9 mouse cellular contexts compared by ENCODE assay signal in genomic region chr7:15962311-15963288, GRCm38 (mm10). TPM values are rescaled to one million over a fixed set of nuclear protein-coding genes. Genes with fewer than 3 reads are reported as not detected.
DNase-seq lines count a peak whose midpoint lies in the region; ATAC-seq and TF ChIP-seq lines count a peak whose summit lies in the region.
"Had no signal": no experiment of that assay in that cellular context is flagged by ENCODE, and none has a peak within 500 bp of the region (broad histone marks: within the 10 kb centered on the region; RNA-seq: fewer than 3 reads in every experiment).

No protein-coding gene starts in this region.

- TF ChIP-seq POLR2A in heart, adult 2 months (IDR thresholded peaks at IDR 0.05; ENCODE audit: insufficient read depth, low read depth, low read length) = peak; percentile 54
- TF ChIP-seq POLR2A in kidney, adult 2 months (IDR thresholded peaks at IDR 0.05; ENCODE audit: low read depth, low read length) = no peak

- ATAC-seq in forebrain, embryonic 11.5 days (replicated peaks; ENCODE audit: low FRiP score) = no peak
- ATAC-seq in liver, embryonic 16.5 days (ENCODE audit: low read depth) = 0 out of 2 replicates have a peak, but pooled peaks have one; percentile 20
- ATAC-seq in monocyte, adult 5-6 weeks (replicated peaks; ENCODE audit: insufficient number of reproducible peaks, low FRiP score, low TSS enrichment, poor library complexity, severe bottlenecking) = no peak

- H3K9me3 ChIP-seq in forebrain, embryonic 10.5 days = no peaks in the 10 kb centered on the region
- no peaks in the 10 kb centered on the region for H3K9me3 ChIP-seq in forebrain, embryonic 11.5 days (ENCODE audit: control insufficient read depth, low read length)
- H3K9me3 ChIP-seq in liver, embryonic 16.5 days (replicated peaks; ENCODE audit: control insufficient read depth, low read length) = no peaks in the 10 kb centered on the region

- intact Hi-C loops in heart, adult 2 months (cut with DNase I) = loop anchor here (1.0 kb wide), 2 partner anchors 14 to 29 kb away; no protein-coding TSS in a partner anchor

- peak overlapping the region; percentile 12; the same call in 1 of the 2 replicates for H3K4me3 ChIP-seq in forebrain, embryonic 10.5 days
- no peak overlapping the region for H3K4me3 ChIP-seq in forebrain, embryonic 11.5 days (ENCODE audit: low read depth, low read length)
- peak overlapping the region; percentile 58 for H3K4me3 ChIP-seq in heart, adult 2 months
- no peak overlapping the region for H3K4me3 ChIP-seq in kidney, adult 2 months (ENCODE audit: insufficient read depth, low read depth, low read length)
- no peak overlapping the region for H3K4me3 ChIP-seq in liver, embryonic 16.5 days (ENCODE audit: low read depth, low read length)
- H3K4me3 ChIP-seq: erythroblast, embryonic 14.5 days had no signal

- H3K4me2 ChIP-seq in forebrain, embryonic 11.5 days (ENCODE audit: low read depth, low read length, severe bottlenecking) = no peak overlapping the region
- H3K4me2 ChIP-seq in liver, embryonic 16.5 days (ENCODE audit: low read depth, low read length) = no peak overlapping the region

- WGBS in forebrain, embryonic 10.5 days = 38% methylated on average over 12 of the region's 12 CpGs
- WGBS in forebrain, embryonic 11.5 days = 37% methylated on average over 12 of the region's 12 CpGs
- WGBS in heart, adult 2 months = 6% methylated on average over 12 of the region's 12 CpGs
- WGBS in kidney, adult 2 months = 30% methylated on average over 12 of the region's 12 CpGs
- WGBS in liver, embryonic 16.5 days (ENCODE audit: insufficient replicate concordance) = 58% methylated on average over 12 of the region's 12 CpGs

- no peak for DNase-seq in forebrain, embryonic 10.5 days (ENCODE audit: extremely low spot score, low spot score)
- DNase-seq in forebrain, embryonic 11.5 days (ENCODE audit: low spot score) = no peak
- DNase-seq in brain, adult 2 months (ENCODE audit: low read depth, low spot score) = peak; percentile 46
- peak; percentile 92 to 93 for DNase-seq in heart, adult 2 months
- peak; percentile 93 for DNase-seq in kidney, adult 2 months
- DNase-seq in retina, adult 2 months (ENCODE audit: low read depth, low spot score) = peak; percentile 23

- H3K27me3 ChIP-seq in forebrain, embryonic 10.5 days (ENCODE audit: poor library complexity, severe bottlenecking) = peaks cover 7% of the 10 kb centered on the region; the same call in 1 of the 2 replicates
- no peaks in the 10 kb centered on the region for H3K27me3 ChIP-seq in forebrain, embryonic 11.5 days (ENCODE audit: control insufficient read depth, insufficient read depth, low read length)
- no peaks in the 10 kb centered on the region for H3K27me3 ChIP-seq in heart, adult 2 months (ENCODE audit: control insufficient read depth, insufficient read depth, low read length)
- no peaks in the 10 kb centered on the region for H3K27me3 ChIP-seq in kidney, adult 2 months (replicated peaks; ENCODE audit: control insufficient read depth, insufficient read depth, low read length)
- 0 out of 2 replicates have a peak, but pooled peaks cover 3% of the 10 kb centered on the region for H3K27me3 ChIP-seq in liver, embryonic 16.5 days (ENCODE audit: control insufficient read depth, insufficient read depth, low read depth, low read length)

- peaks cover 34% of the 10 kb centered on the region for H3K4me1 ChIP-seq in forebrain, embryonic 10.5 days
- no peaks in the 10 kb centered on the region for H3K4me1 ChIP-seq in forebrain, embryonic 11.5 days (replicated peaks; ENCODE audit: control insufficient read depth, insufficient read depth, low read length)
- H3K4me1 ChIP-seq in heart, adult 2 months (ENCODE audit: control insufficient read depth, insufficient read depth, low read length) = peaks cover 22% of the 10 kb centered on the region
- peaks cover 14% of the 10 kb centered on the region for H3K4me1 ChIP-seq in kidney, adult 2 months (ENCODE audit: control insufficient read depth, insufficient read depth, low read length)
- peaks cover 9% of the 10 kb centered on the region for H3K4me1 ChIP-seq in liver, embryonic 16.5 days (ENCODE audit: control insufficient read depth, low read depth, low read length)

- peak overlapping the region; percentile 70 for H3K27ac ChIP-seq in forebrain, embryonic 10.5 days
- H3K27ac ChIP-seq in forebrain, embryonic 11.5 days (ENCODE audit: low read depth, low read length) = no peak overlapping the region
- H3K27ac ChIP-seq in heart, adult 2 months = peak overlapping the region; percentile 97
- peak overlapping the region; percentile 70 for H3K27ac ChIP-seq in kidney, adult 2 months (ENCODE audit: insufficient read depth, low read depth, low read length)
- H3K27ac ChIP-seq in liver, embryonic 16.5 days (ENCODE audit: low read length) = 0 out of 2 replicates have a peak overlapping the region, but pooled peaks have one; percentile 12

- no peak overlapping the region for H3K9ac ChIP-seq in forebrain, embryonic 11.5 days (ENCODE audit: low read length)
- peak overlapping the region; percentile 7 for H3K9ac ChIP-seq in heart, adult 2 months (ENCODE audit: low read depth, low read length)
- H3K9ac ChIP-seq in liver, embryonic 16.5 days (ENCODE audit: low read depth, low read length) = no peak overlapping the region

- no peak for TF ChIP-seq CTCF in heart, adult 2 months (IDR thresholded peaks at IDR 0.05)
- no peak for TF ChIP-seq CTCF in kidney, adult 2 months (conservative IDR thresholded peaks at IDR 0.05; ENCODE audit: insufficient read depth, insufficient read length, low read depth, low read length)

- H3K79me2 ChIP-seq in heart, adult 2 months (replicated peaks; ENCODE audit: control insufficient read depth, insufficient read depth, low read length) = no peaks in the 10 kb centered on the region

- peaks cover under 1% of the 10 kb centered on the region for H3K36me3 ChIP-seq in forebrain, embryonic 10.5 days (replicated peaks)
- H3K36me3 ChIP-seq in forebrain, embryonic 11.5 days (ENCODE audit: control insufficient read depth, insufficient read depth, low read length) = no peaks in the 10 kb centered on the region
- H3K36me3 ChIP-seq in heart, adult 2 months (ENCODE audit: control insufficient read depth, insufficient read depth, low read length) = peaks cover 22% of the 10 kb centered on the region
- no peaks in the 10 kb centered on the region for H3K36me3 ChIP-seq in kidney, adult 2 months (ENCODE audit: control insufficient read depth, insufficient read depth, low read length)
- no peaks in the 10 kb centered on the region for H3K36me3 ChIP-seq in liver, embryonic 16.5 days (ENCODE audit: control insufficient read depth, insufficient read depth)

- TF ChIP-seq EP300 in heart, adult 2 months (IDR thresholded peaks at IDR 0.05; ENCODE audit: insufficient read depth, low read depth, low read length) = peak; percentile 89

RNA-seq across cellular contexts. Expression of gene Ehd2, which starts 4.8 kb away (rescaled TPM):
- polyA plus RNA-seq in forebrain, embryonic 10.5 days (2016; fragmentation: Nextera tagmentation; extraction: Ambion mirVana) = 10.1 and 11.2 TPM in 2 replicates
- polyA plus RNA-seq in forebrain, embryonic 11.5 days (2014; fragmentation: Nextera tagmentation; extraction: Ambion mirVana) = 10.4 and 11.3 TPM in 2 replicates
- 10 to 100 TPM; 76.8 to 91.3 TPM for total RNA-seq in heart, adult 2 months (2021)
- polyA plus RNA-seq in heart, adult 2 months (2012; rRNA removed) = 81.9 and 100 TPM in 2 replicates
- 30.2 and 33.7 TPM in 2 replicates for polyA plus RNA-seq in kidney, adult 2 months (2012; rRNA removed)
- 4.7 and 5.6 TPM in 2 replicates for polyA plus RNA-seq in liver, embryonic 16.5 days (2015; fragmentation: Nextera tagmentation; extraction: Ambion mirVana)
- total RNA-seq in monocyte, adult 5-6 weeks (2017) = 0.49 TPM in 1 of 3 replicates, not detected in the others

RNA-seq across cellular contexts. Expression of gene Nop53, which starts 16.7 kb away (rescaled TPM):
- polyA plus RNA-seq in forebrain, embryonic 10.5 days (2016; fragmentation: Nextera tagmentation; extraction: Ambion mirVana) = 171 and 179 TPM in 2 replicates
- 169 and 174 TPM in 2 replicates for polyA plus RNA-seq in forebrain, embryonic 11.5 days (2014; fragmentation: Nextera tagmentation; extraction: Ambion mirVana)
- 100 to 1,000 TPM; 117 to 143 TPM for total RNA-seq in heart, adult 2 months (2021)
- 56.3 and 60.0 TPM in 2 replicates for polyA plus RNA-seq in heart, adult 2 months (2012; rRNA removed)
- 87.9 and 88.9 TPM in 2 replicates for polyA plus RNA-seq in kidney, adult 2 months (2012; rRNA removed)
- polyA plus RNA-seq in liver, embryonic 16.5 days (2015; fragmentation: Nextera tagmentation; extraction: Ambion mirVana) = 71.8 and 79.1 TPM in 2 replicates
- total RNA-seq in monocyte, adult 5-6 weeks (2017) = 208 to 319 TPM (median 268 TPM) in 3 replicates

RNA-seq across cellular contexts. Expression of gene Selenow, which starts 40.4 kb away (rescaled TPM):
- 828 and 843 TPM in 2 replicates for polyA plus RNA-seq in forebrain, embryonic 10.5 days (2016; fragmentation: Nextera tagmentation; extraction: Ambion mirVana)
- 944 and 965 TPM in 2 replicates for polyA plus RNA-seq in forebrain, embryonic 11.5 days (2014; fragmentation: Nextera tagmentation; extraction: Ambion mirVana)
- 100 to 1,000 TPM; 170 to 195 TPM for total RNA-seq in heart, adult 2 months (2021)
- 312 and 325 TPM in 2 replicates for polyA plus RNA-seq in heart, adult 2 months (2012; rRNA removed)
- polyA plus RNA-seq in kidney, adult 2 months (2012; rRNA removed) = 236 and 288 TPM in 2 replicates
- 235 and 256 TPM in 2 replicates for polyA plus RNA-seq in liver, embryonic 16.5 days (2015; fragmentation: Nextera tagmentation; extraction: Ambion mirVana)
- 42.8 to 94.2 TPM (median 48.6 TPM) in 3 replicates for total RNA-seq in monocyte, adult 5-6 weeks (2017)

Comparison
In these comparisons a context has a peak if more than half of its experiments do, and no peak if none do; other contexts are left out.
1. H3K4me3 ChIP-seq: peak in forebrain, embryonic 10.5 days (single experiment) and heart, adult 2 months (single experiment); none in forebrain, embryonic 11.5 days (single experiment), kidney, adult 2 months (single experiment) and liver, embryonic 16.5 days (single experiment).
2. DNase-seq: peak in brain, adult 2 months (single experiment), heart, adult 2 months (2 of 2), kidney, adult 2 months (single experiment) and retina, adult 2 months (single experiment); none in forebrain, embryonic 10.5 days (single experiment) and forebrain, embryonic 11.5 days (single experiment).